Mouse (Mus musculus): ENCODE data around the gene Adcy1.

- TF ChIP-seq POLR2A (IDR thresholded peaks at IDR 0.05; ENCODE audit: extremely low read depth, insufficient read depth, low read length) (no peak), CTCF (IDR thresholded peaks at IDR 0.05; ENCODE audit: low read depth, low read length) (no peak)
Measured at GRCm38 (mm10) chr11:7173664-7174063, 110.4 kb downstream of the Adcy1 start.

Data from liver, adult 2 months (tissue).